8 mouse cellular contexts compared by ENCODE assay signal in genomic region chr17:36257241-36257947, GRCm38 (mm10). TPM values are rescaled to one million over a fixed set of nuclear protein-coding genes. Genes with fewer than 3 reads are reported as not detected.
DNase-seq lines count a peak whose midpoint lies in the region; ATAC-seq and TF ChIP-seq lines count a peak whose summit lies in the region.

No protein-coding gene starts in this region.

- H3K9me3 ChIP-seq in G1E (replicated peaks): no peaks in the 10 kb centered on the region
- no peaks in the 10 kb centered on the region for H3K9me3 ChIP-seq in lung, embryonic 14.5 days (ENCODE audit: low read depth, low read length)

- peaks cover 64% of the 10 kb centered on the region for H3K36me3 ChIP-seq in G1E (replicated peaks)
- peaks cover 53% of the 10 kb centered on the region for H3K36me3 ChIP-seq in lung, embryonic 14.5 days (ENCODE audit: insufficient read depth)

- DNase-seq in G1E (ENCODE audit: low spot score): peak; percentile 90
- DNase-seq in cerebellum, adult 8-10 months: peak; percentile 87
- peak; percentile 67 for DNase-seq in forelimb bud, embryonic 11.5 days (ENCODE audit: low read depth, low spot score)
- DNase-seq in heart, postnatal 4 days: peak; percentile 79
- peak; percentile 70 to 81 for DNase-seq in layer of hippocampus, adult 8-10 months (ENCODE audit: low spot score in 2 of 2)
- peak; percentile 85 for DNase-seq in lung, embryonic 14.5 days
- peak; percentile 76 to 77 for DNase-seq in thymus, adult 18-20 months

- peak; percentile 41; the same call in 1 of the 2 replicates for TF ChIP-seq POLR2A in olfactory bulb, adult 2 months (IDR thresholded peaks at IDR 0.05; ENCODE audit: insufficient read depth, low read depth, low read length)

- peak overlapping the region; percentile 84 for H3K27ac ChIP-seq in lung, embryonic 14.5 days (ENCODE audit: low read depth)
- peak overlapping the region; percentile 63; the same call in 1 of the 2 replicates for H3K27ac ChIP-seq in olfactory bulb, adult 2 months (ENCODE audit: insufficient read depth, low read depth, low read length)

- under 1% methylated on average over 37 of the region's 37 CpGs for WGBS in lung, embryonic 14.5 days
- under 1% methylated on average over 37 of the region's 37 CpGs for WGBS in olfactory bulb, adult 2 months

- TF ChIP-seq CTCF in G1E (IDR thresholded peaks at IDR 0.05; ENCODE audit: low read depth, low read length): peak; percentile 37; the same call in 1 of the 2 replicates
- peak; percentile 72 for TF ChIP-seq CTCF in lung, embryonic 14.5 days (IDR thresholded peaks at IDR 0.05; ENCODE audit: low read depth)
- TF ChIP-seq CTCF in olfactory bulb, adult 2 months (IDR thresholded peaks at IDR 0.05; ENCODE audit: insufficient read depth, low read depth, low read length): no peak

- H3K27me3 ChIP-seq in G1E (ENCODE audit: insufficient read depth, low read length): 0 out of 2 replicates have a peak, but pooled peaks cover under 1% of the 10 kb centered on the region
- no peaks in the 10 kb centered on the region for H3K27me3 ChIP-seq in lung, embryonic 14.5 days (ENCODE audit: insufficient read depth, low read length)

- peak; percentile 81 for ATAC-seq in G1E (ENCODE audit: extremely low read depth, insufficient number of reproducible peaks, low FRiP score, poor library complexity, severe bottlenecking)
- ATAC-seq in lung, embryonic 14.5 days (ENCODE audit: insufficient read depth): peak; percentile 96

- peak overlapping the region; percentile 89 for H3K4me3 ChIP-seq in G1E (ENCODE audit: low read depth, low read length)
- peak overlapping the region; percentile 70 for H3K4me3 ChIP-seq in lung, embryonic 14.5 days (ENCODE audit: low read depth, low read length)
- peak overlapping the region; percentile 84 for H3K4me3 ChIP-seq in olfactory bulb, adult 2 months (ENCODE audit: insufficient read depth, low read depth, low read length)

- H3K4me2 ChIP-seq in lung, embryonic 14.5 days: peak overlapping the region; percentile 61

- H3K4me1 ChIP-seq in G1E (ENCODE audit: insufficient read depth, low read depth, low read length): peaks cover 13% of the 10 kb centered on the region
- H3K4me1 ChIP-seq in lung, embryonic 14.5 days (ENCODE audit: insufficient read depth): 0 out of 2 replicates have a peak, but pooled peaks cover 2% of the 10 kb centered on the region
- H3K4me1 ChIP-seq in olfactory bulb, adult 2 months (ENCODE audit: control insufficient read depth, insufficient read depth, low read length): no peaks in the 10 kb centered on the region; the same call in 1 of the 2 replicates

- H3K9ac ChIP-seq in lung, embryonic 14.5 days: peak overlapping the region; percentile 77

RNA-seq across cellular contexts. Expression of gene Rpp21, which starts 0.5 kb away (rescaled TPM):
- total RNA-seq in G1E (2014; fragmentation: Nextera tagmentation) (67.4 and 115 TPM in 2 replicates), G1E (2017) (63.9 and 79.2 TPM in 2 replicates)
- 71.3 and 86.9 TPM in 2 replicates for polyA plus RNA-seq in G1E (2012)
- total RNA-seq in heart, postnatal 4 days (2021): 10 to 100 TPM; 35.0 to 43.1 TPM
- 10 to 100 TPM; 39.1 to 50.1 (median 45.3) TPM for total RNA-seq in layer of hippocampus, adult 8-10 months (2022)
- polyA plus RNA-seq in lung, embryonic 14.5 days (2014; fragmentation: Nextera tagmentation; extraction: Ambion mirVana): 188 and 195 TPM in 2 replicates
- polyA plus RNA-seq in olfactory bulb, adult 2 months (2012; ENCODE audit: insufficient read depth, insufficient read length, low replicate concordance, missing spikeins): not detected in 2 replicates

RNA-seq across cellular contexts. Expression of gene Trim39, which starts 14.7 kb away (rescaled TPM):
- 17.5 and 17.7 TPM in 2 replicates for total RNA-seq in G1E (2014; fragmentation: Nextera tagmentation)
- total RNA-seq in G1E (2017): 14.9 and 17.8 TPM in 2 replicates
- 5.5 and 6.8 TPM in 2 replicates for polyA plus RNA-seq in G1E (2012)
- 1 to 10 TPM; 8.3 TPM for total RNA-seq in heart, postnatal 4 days (2021)
- total RNA-seq in layer of hippocampus, adult 8-10 months (2022): 10 to 100 TPM; 23.2 to 27.7 (median 25.4) TPM
- polyA plus RNA-seq in lung, embryonic 14.5 days (2014; fragmentation: Nextera tagmentation; extraction: Ambion mirVana): 15.8 and 15.9 TPM in 2 replicates
- not detected in 2 replicates for polyA plus RNA-seq in olfactory bulb, adult 2 months (2012; ENCODE audit: insufficient read depth, insufficient read length, low replicate concordance, missing spikeins)

RNA-seq across cellular contexts. Expression of gene H2-M10.2, which starts 28.9 kb away (rescaled TPM):
- not detected in 2 replicates for total RNA-seq in G1E (2014; fragmentation: Nextera tagmentation)
- not detected in 2 replicates for total RNA-seq in G1E (2017)
- polyA plus RNA-seq in G1E (2012): not detected in 2 replicates
- not detected for total RNA-seq in heart, postnatal 4 days (2021)
- not detected for total RNA-seq in layer of hippocampus, adult 8-10 months (2022)
- polyA plus RNA-seq in lung, embryonic 14.5 days (2014; fragmentation: Nextera tagmentation; extraction: Ambion mirVana): 0.23 TPM in 1 of 2 replicates, not detected in the other
- polyA plus RNA-seq in olfactory bulb, adult 2 months (2012; ENCODE audit: insufficient read depth, insufficient read length, low replicate concordance, missing spikeins): not detected in 2 replicates

Comparison
In these comparisons a context has a peak if more than half of its experiments do, and no peak if none do; other contexts are left out.
1. Peak in every context shown above with its lines: DNase-seq, ATAC-seq, H3K4me3 ChIP-seq and H3K27ac ChIP-seq.